Mouse (Mus musculus) erythroblast, embryonic 14.5 days (primary cell): Measurements from ENCODE around the gene Tmem236.

ENCODE experiments used
- GATA1 ChIP-seq: IDR thresholded peaks from 2 replicates; pipeline ENCODE4 v1.6.1; 2012; ENCODE audit warnings: low read length, inconsistent platforms, mixed read lengths
- TAL1 ChIP-seq: IDR thresholded peaks from 3 replicates; pipeline ENCODE4 v1.6.1; 2012; ENCODE audit warnings: low read length, inconsistent platforms, mixed read lengths

DNA sequence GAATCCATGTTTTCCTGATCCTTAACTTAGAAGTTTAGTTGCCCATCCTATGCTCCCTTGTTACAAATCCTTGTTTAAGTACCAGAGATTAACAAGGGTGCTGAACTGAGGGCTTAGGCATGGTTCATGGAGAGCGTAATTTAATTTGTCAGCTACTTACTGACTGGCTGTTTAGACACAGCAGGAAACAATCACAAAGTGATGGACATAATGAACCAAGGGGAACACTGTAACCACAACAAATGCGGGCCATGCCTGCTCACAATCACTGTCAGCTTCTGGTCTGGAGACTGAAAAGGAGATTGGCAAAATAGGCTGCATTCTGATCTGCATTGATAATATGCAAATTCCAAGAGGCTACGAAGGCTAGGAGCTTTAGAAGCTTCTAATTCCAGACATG lies 46.7 kb upstream of the Tmem236 start:
- no peak for TF ChIP-seq GATA1
- TF ChIP-seq TAL1, result no peak
